Mouse (Mus musculus) stomach, postnatal 0 days (tissue): Measurements from ENCODE around the gene Rap2a. TPM values are rescaled to one million over a fixed set of nuclear protein-coding genes. Genes with fewer than 3 reads are reported as not detected.

Source experiments
- ATAC-seq: fragments of 200-750 bp; cut with Nextera tagmentation; 2 replicates; pipeline ENCODE4 v1.8.0; 2017; ENCODE audit not compliant: low FRiP score, low TSS enrichment
- DNase-seq: peaks from one replicate; pipeline ENCODE4 v3.0.0-alpha.2; 2016; ENCODE audit warnings: low spot score
- H3K27ac ChIP-seq: fragments of 300-500 bp; sonication (generic); replicated peaks from 2 replicates; pipeline ENCODE4 v1.5.1; 2014; ENCODE audit warnings: mild to moderate bottlenecking, control low read depth
- H3K27me3 ChIP-seq: fragments of 300-500 bp; sonication (generic); 2 replicates; pipeline ENCODE4 v1.6.1; 2014; ENCODE audit warnings: low read length; ENCODE audit not compliant: control insufficient read depth, insufficient read depth
- H3K36me3 ChIP-seq: fragments of 300-500 bp; sonication (generic); 2 replicates; pipeline ENCODE4 v1.6.1; 2014; ENCODE audit warnings: low read length, mixed read lengths; ENCODE audit not compliant: control insufficient read depth, insufficient read depth
- H3K4me1 ChIP-seq: fragments of 300-500 bp; sonication (generic); replicated peaks from 2 replicates; pipeline ENCODE4 v1.6.1; 2014; ENCODE audit warnings: antibody characterized with exemption; ENCODE audit not compliant: control insufficient read depth, insufficient read depth
- H3K4me2 ChIP-seq: fragments of 300-500 bp; sonication (generic); replicated peaks from 2 replicates; pipeline ENCODE4 v1.6.1; 2014; ENCODE audit warnings: low read depth, mild to moderate bottlenecking, control low read depth, moderate library complexity
- H3K4me3 ChIP-seq: fragments of 300-500 bp; sonication (generic); 2 replicates; pipeline ENCODE4 v1.5.1; 2014; ENCODE audit warnings: low read depth, low read length, control low read depth
- H3K9ac ChIP-seq: fragments of 300-500 bp; sonication (generic); 2 replicates; pipeline ENCODE4 v1.6.1; 2014; ENCODE audit warnings: mild to moderate bottlenecking, low read length, control low read depth, mixed read lengths
- H3K9me3 ChIP-seq: fragments of 300-500 bp; sonication (generic); 2 replicates; pipeline ENCODE4 v1.6.1; 2016; ENCODE audit warnings: low read length; ENCODE audit not compliant: control insufficient read depth
- CTCF ChIP-seq: IDR thresholded peaks from 2 replicates; pipeline ENCODE4 v1.5.1; 2016; ENCODE audit warnings: antibody characterized with exemption, low read depth, mild to moderate bottlenecking, moderate library complexity
- EP300 ChIP-seq: optimal IDR thresholded peaks from 2 replicates; pipeline ENCODE3; 2016; ENCODE audit warnings: antibody characterized with exemption
- WGBS: fragments of 180-500 bp; shearing (Covaris S2); extraction: QIAGEN DNeasy Blood & Tissue Kit; methylation state at CpG from one replicate; pipeline ENCODE4 v1.1.7; 2014; 5-methylcytosine and 5-hydroxymethylcytosine counted together
- polyA plus RNA-seq: library from polyadenylated mRNA; unstranded; fragments of >200 nt; fragmentation: Nextera tagmentation; extraction: Ambion mirVana; gene quantifications from 2 replicates; pipeline ENCODE4 v1.2.1, GENCODE M21; 2015

Gene Rap2a
- polyA plus RNA-seq, 1 experiment from 2014 or later: 11.7 TPM

DNA sequence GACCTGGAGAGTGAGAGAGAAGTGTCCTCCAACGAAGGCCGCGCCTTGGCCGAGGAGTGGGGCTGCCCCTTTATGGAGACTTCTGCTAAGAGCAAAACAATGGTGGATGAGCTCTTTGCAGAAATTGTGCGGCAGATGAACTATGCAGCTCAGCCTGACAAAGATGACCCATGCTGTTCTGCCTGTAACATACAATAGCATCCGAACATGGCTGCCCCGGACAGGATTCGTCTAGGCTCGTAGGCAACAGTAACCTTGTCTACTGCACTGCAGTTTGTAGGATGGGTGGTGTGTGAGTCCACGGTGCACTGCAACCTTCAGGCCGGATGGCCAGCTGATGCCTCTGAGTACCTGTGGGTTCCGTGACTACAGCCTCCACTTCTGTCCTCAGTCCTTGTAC is 25.4 kb downstream of the Rap2a start:
- no peaks in the 10 kb centered on the region for H3K4me1 ChIP-seq
- no peak overlapping the region for H3K9ac ChIP-seq
- DNase-seq: no peak

DNA sequence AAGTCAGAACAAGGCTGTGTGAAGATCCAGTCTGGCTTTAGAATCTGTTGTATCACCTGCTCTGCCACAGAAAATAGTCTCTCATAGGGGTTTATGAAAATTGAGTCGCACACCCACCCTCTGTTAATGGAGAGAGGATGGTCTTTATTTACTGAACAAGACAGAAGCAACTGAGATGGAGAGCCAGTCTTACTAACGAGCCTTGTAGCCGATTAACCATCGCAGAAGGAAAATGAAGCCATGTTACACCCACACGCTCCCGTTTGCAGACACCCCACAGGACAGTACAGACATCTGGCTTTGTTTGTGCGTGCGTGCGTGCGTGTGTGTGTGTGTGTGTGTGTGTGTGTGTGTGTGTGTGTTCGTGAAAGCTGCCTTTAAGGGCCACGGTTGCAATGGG is 26.2 kb downstream of the Rap2a start:
- Histone ChIP-seq H3K9ac (no peak overlapping the region), H3K4me1 (no peaks in the 10 kb centered on the region), H3K4me2 (no peak overlapping the region), H3K4me3 (no peak overlapping the region), H3K36me3 (peaks cover 3% of the 10 kb centered on the region; the same call in 1 of the 2 replicates), H3K27ac (no peak overlapping the region), H3K9me3 (no peaks in the 10 kb centered on the region), H3K27me3 (no peaks in the 10 kb centered on the region)
- WGBS: 89% methylated on average over 12 of the region's 12 CpGs
- TF ChIP-seq EP300 (no peak), CTCF (no peak)
- DNase-seq: no peak
- ATAC-seq: no peak

More for the DNA sequence above, 25.4 kb downstream of the Rap2a start:
- Histone ChIP-seq H3K27me3 (no peaks in the 10 kb centered on the region), H3K4me2 (no peak overlapping the region), H3K4me3 (no peak overlapping the region), H3K36me3 (peaks cover 3% of the 10 kb centered on the region; the same call in 1 of the 2 replicates), H3K9me3 (no peaks in the 10 kb centered on the region), H3K27ac (no peak overlapping the region)
- no peak for ATAC-seq
- TF ChIP-seq EP300 (no peak), CTCF (no peak)
- 91% methylated on average over 12 of the region's 12 CpGs for WGBS

DNA sequence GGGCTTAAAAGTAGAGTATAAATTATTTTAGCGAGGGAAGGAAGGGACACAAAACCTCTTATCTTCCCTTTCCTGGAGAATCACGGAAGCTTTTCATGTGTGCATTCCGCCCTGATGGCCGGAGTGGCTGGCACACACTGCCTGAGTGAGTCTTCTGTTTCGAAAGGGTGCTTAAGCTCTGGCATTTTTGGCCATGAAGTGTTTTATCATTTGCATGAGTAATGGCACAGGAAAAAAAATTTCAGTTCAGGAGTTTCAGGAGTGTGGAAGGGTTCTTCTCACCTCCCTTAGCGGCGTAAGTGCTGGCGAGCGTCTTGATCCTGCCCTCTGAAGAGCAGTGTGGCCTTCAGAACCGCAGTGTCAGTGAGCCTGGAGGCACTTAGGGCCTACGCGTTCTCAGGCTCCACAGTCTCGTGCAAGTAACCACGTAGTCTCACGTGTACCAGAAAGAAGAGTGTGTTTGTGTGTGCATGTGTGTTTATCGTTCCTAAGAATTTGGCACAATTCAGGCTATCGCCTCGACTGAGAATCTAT is 26.8 kb downstream of the Rap2a start:
- H3K4me3 ChIP-seq: no peak overlapping the region
- no peak overlapping the region for H3K9ac ChIP-seq
- H3K27ac ChIP-seq: no peak overlapping the region
- WGBS: 83% methylated on average over 18 of the region's 18 CpGs
- H3K36me3 ChIP-seq: peaks cover 3% of the 10 kb centered on the region; the same call in 1 of the 2 replicates
- H3K27me3 ChIP-seq: no peaks in the 10 kb centered on the region
- H3K9me3 ChIP-seq: no peaks in the 10 kb centered on the region
- no peak overlapping the region for H3K4me2 ChIP-seq
- no peak for DNase-seq
- no peak for ATAC-seq
- TF ChIP-seq CTCF: no peak
- TF ChIP-seq EP300: no peak
- H3K4me1 ChIP-seq: no peaks in the 10 kb centered on the region

DNA sequence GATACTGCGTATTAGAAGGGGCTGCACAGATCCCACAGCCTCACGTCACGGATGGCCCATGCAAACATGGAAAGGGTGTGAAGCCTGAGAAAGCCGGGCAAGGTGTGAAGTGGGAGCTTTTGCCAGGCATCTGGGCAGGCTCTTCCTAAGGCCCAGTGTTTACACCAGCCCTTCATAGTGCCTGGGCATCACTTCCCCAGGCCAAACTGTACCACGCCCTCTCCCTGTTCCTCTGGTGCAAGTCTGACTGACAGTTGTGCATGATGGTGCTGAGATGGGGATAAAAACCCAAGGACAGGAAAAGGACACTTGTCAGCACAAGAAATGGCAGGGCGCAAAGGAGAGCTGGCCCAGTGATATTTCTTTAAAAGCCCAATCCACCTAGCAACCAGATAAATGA is 27.7 kb downstream of the Rap2a start:
- Histone ChIP-seq H3K36me3 (peaks cover 3% of the 10 kb centered on the region; the same call in 1 of the 2 replicates), H3K27me3 (no peaks in the 10 kb centered on the region), H3K4me3 (no peak overlapping the region), H3K4me1 (no peaks in the 10 kb centered on the region), H3K4me2 (no peak overlapping the region), H3K27ac (no peak overlapping the region), H3K9ac (no peak overlapping the region), H3K9me3 (no peaks in the 10 kb centered on the region)
- no peak for ATAC-seq
- DNase-seq: no peak
- 95% methylated on average over 6 of the region's 6 CpGs for WGBS
- TF ChIP-seq EP300 (no peak), CTCF (no peak)

DNA sequence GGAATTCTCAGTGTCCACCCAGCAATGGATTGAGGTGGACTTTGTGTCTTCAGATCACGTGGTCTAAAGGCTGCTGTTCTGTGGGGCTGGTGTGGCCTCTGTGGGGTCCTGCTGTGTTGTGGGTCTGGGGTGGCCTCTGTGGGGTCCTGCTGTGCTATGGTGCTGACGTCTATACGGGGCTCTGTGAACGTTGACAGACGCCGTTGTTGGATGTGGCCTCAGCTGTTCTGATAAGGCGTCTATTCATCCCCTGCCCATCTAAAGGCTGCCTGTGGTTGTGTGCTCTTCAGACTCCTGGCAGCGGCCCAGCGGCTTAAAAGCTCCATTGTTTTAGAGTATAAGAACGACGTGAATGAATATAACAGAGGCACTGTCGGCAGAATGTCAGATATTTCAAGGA is 29.3 kb downstream of the Rap2a start:
- Histone ChIP-seq H3K27ac (no peak overlapping the region), H3K4me3 (no peak overlapping the region), H3K9me3 (no peaks in the 10 kb centered on the region), H3K9ac (no peak overlapping the region), H3K27me3 (no peaks in the 10 kb centered on the region), H3K4me2 (no peak overlapping the region), H3K36me3 (0 out of 2 replicates have a peak, but pooled peaks cover 3% of the 10 kb centered on the region), H3K4me1 (no peaks in the 10 kb centered on the region)
- DNase-seq (peak; percentile 20), ATAC-seq (no peak)
- TF ChIP-seq EP300: no peak
- 45% methylated on average over 12 of the region's 12 CpGs for WGBS

DNA sequence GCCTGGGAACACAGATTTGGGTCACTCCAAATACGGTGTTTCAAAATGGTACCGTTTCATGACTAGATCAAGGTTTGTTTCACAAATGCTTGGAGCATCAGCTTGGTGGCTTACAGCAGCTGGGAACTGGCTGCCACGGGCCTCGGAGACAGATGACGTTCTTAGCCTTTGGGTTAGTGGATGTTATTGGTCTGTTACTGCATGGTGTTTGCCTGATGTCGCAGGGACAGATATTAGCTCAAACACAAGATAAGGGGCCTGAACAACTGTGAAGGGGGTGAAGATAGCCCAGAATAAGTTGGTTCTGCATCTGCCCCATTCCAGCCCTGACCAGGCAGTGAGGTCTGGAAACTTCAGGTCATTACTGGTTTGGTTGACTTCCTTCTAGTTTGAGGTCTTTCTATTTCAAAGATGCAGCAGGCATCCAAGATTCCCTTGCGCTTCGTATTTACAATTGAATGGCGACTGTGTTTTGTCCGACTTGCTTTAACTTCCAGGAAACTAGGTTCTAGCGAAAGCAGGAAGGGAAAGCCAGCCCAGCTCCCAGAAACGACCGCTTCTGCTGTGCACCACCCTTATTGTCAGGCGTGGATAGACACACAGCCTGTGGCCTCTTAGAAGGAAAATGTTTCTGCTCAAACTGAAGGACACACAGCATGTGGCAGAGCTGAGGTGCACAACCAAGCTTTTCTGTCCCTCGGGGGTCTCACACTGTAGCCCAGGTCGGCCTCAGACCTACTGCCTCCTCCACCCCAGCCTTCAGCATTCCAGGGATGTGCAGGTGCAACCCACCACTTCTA is 30.5 kb downstream of the Rap2a start:
- DNase-seq: no peak
- ATAC-seq: no peak
- Histone ChIP-seq H3K4me3 (no peak overlapping the region), H3K4me1 (no peaks in the 10 kb centered on the region), H3K27ac (no peak overlapping the region), H3K36me3 (0 out of 2 replicates have a peak, but pooled peaks cover 3% of the 10 kb centered on the region), H3K9me3 (no peaks in the 10 kb centered on the region), H3K4me2 (no peak overlapping the region), H3K27me3 (no peaks in the 10 kb centered on the region), H3K9ac (no peak overlapping the region)
- no peak for TF ChIP-seq EP300
- no peak for TF ChIP-seq CTCF
- 84% methylated on average over 16 of the region's 16 CpGs for WGBS
